Mouse (Mus musculus) lung, postnatal 0 days (tissue): ENCODE measurements at regions not wholly inside any gene's neighbourhood (a gene's known extent, or its start where the extent isn't known, plus 50 kb on each side); places are given as distances from the start of the nearest gene placed in this dataset.

Experiments used
- ATAC-seq: fragments of 200-750 bp; cut with Nextera tagmentation; 2 replicates; pipeline ENCODE4 v1.8.0; 2017; ENCODE audit warnings: moderate library complexity
- DNase-seq: peaks from one replicate; pipeline ENCODE4 v3.0.0-alpha.2; 2016; ENCODE audit warnings: low spot score
- H3K27ac ChIP-seq: fragments of 300-500 bp; sonication (generic); 2 replicates; pipeline ENCODE4 v1.5.1; 2014; ENCODE audit warnings: antibody characterized with exemption, mild to moderate bottlenecking, low read length, mixed read lengths
- H3K27me3 ChIP-seq: fragments of 300-500 bp; sonication (generic); replicated peaks from 2 replicates; pipeline ENCODE4 v1.6.1; 2014; ENCODE audit warnings: low read length, mixed read lengths; ENCODE audit not compliant: insufficient read depth
- H3K36me3 ChIP-seq: fragments of 300-500 bp; sonication (generic); 2 replicates; pipeline ENCODE4 v1.6.1; 2014; ENCODE audit warnings: low read length, mixed read lengths; ENCODE audit not compliant: insufficient read depth
- H3K4me1 ChIP-seq: fragments of 300-500 bp; sonication (generic); 2 replicates; pipeline ENCODE4 v1.6.1; 2014; ENCODE audit warnings: antibody characterized with exemption, low read depth, low read length, mixed read lengths; ENCODE audit not compliant: insufficient read depth
- H3K4me2 ChIP-seq: fragments of 300-500 bp; sonication (generic); replicated peaks from 2 replicates; pipeline ENCODE4 v1.6.1; 2014; ENCODE audit warnings: low read depth, mild to moderate bottlenecking, low read length, moderate library complexity, mixed read lengths
- H3K4me3 ChIP-seq: fragments of 300-500 bp; sonication (generic); 2 replicates; pipeline ENCODE4 v1.5.1; 2014; ENCODE audit warnings: low read depth, low read length
- H3K9ac ChIP-seq: fragments of 300-500 bp; sonication (generic); replicated peaks from 2 replicates; pipeline ENCODE4 v1.6.1; 2014; ENCODE audit warnings: low read depth, mild to moderate bottlenecking
- H3K9me3 ChIP-seq: fragments of 300-500 bp; sonication (generic); 2 replicates; pipeline ENCODE4 v1.6.1; 2016; ENCODE audit warnings: low read length, mixed read lengths
- CTCF ChIP-seq: IDR thresholded peaks from 2 replicates; pipeline ENCODE4 v1.5.1; 2016; ENCODE audit warnings: antibody characterized with exemption, mild to moderate bottlenecking
- EP300 ChIP-seq: IDR thresholded peaks from 2 replicates; pipeline ENCODE4 v1.6.1; 2016; ENCODE audit warnings: antibody characterized with exemption, mild to moderate bottlenecking, control low read depth
- WGBS: fragments of 180-500 bp; shearing (Covaris S2); extraction: QIAGEN DNeasy Blood & Tissue Kit; methylation state at CpG from one replicate; pipeline ENCODE4 v1.1.7; 2014; 5-methylcytosine and 5-hydroxymethylcytosine counted together

GRCm38 (mm10) chr5:148615117-148615516 is 62.5 kb upstream of the Ubl3 start:
- 80% methylated on average over 14 of the region's 14 CpGs for WGBS
- no peaks in the 10 kb centered on the region for H3K4me1 ChIP-seq
- no peak overlapping the region for H3K9ac ChIP-seq
- H3K27me3 ChIP-seq, result no peaks in the 10 kb centered on the region
- H3K4me3 ChIP-seq, result no peak overlapping the region
- H3K9me3 ChIP-seq, result no peaks in the 10 kb centered on the region
- TF ChIP-seq EP300 (no peak), CTCF (no peak)
- H3K4me2 ChIP-seq, result no peak overlapping the region
- H3K36me3 ChIP-seq, result no peaks in the 10 kb centered on the region
- ATAC-seq (no peak), DNase-seq (no peak)
- H3K27ac ChIP-seq, result no peak overlapping the region

- H3K36me3 ChIP-seq, result no peaks in the 10 kb centered on the region
- no peaks in the 10 kb centered on the region for H3K4me1 ChIP-seq
- no peak overlapping the region for H3K4me3 ChIP-seq
- H3K27ac ChIP-seq, result no peak overlapping the region
- TF ChIP-seq EP300 (no peak), CTCF (no peak)
- 88% methylated on average over 5 of the region's 5 CpGs for WGBS
- no peak overlapping the region for H3K4me2 ChIP-seq
- DNase-seq (no peak), ATAC-seq (no peak)
- no peaks in the 10 kb centered on the region for H3K9me3 ChIP-seq
- H3K27me3 ChIP-seq, result no peaks in the 10 kb centered on the region
- H3K9ac ChIP-seq, result no peak overlapping the region
Observed at GRCm38 (mm10) chr5:148611323-148611722, 58.7 kb upstream of the Ubl3 start.

- H3K4me1 ChIP-seq, result no peaks in the 10 kb centered on the region
- no peaks in the 10 kb centered on the region for H3K36me3 ChIP-seq
- no peak overlapping the region for H3K4me3 ChIP-seq
- TF ChIP-seq CTCF, result no peak
- no peak for TF ChIP-seq EP300
- H3K27ac ChIP-seq, result no peak overlapping the region
- ATAC-seq (no peak), DNase-seq (no peak)
- H3K27me3 ChIP-seq, result no peaks in the 10 kb centered on the region
- WGBS, result 73% methylated on average over 9 of the region's 9 CpGs
- H3K4me2 ChIP-seq, result no peak overlapping the region
- no peak overlapping the region for H3K9ac ChIP-seq
- H3K9me3 ChIP-seq, result no peaks in the 10 kb centered on the region
Observed at GRCm38 (mm10) chr5:148609506-148609880, 56.9 kb upstream of the Ubl3 start.

GRCm38 (mm10) chr5:148608857-148609505 is 56.4 kb upstream of the Ubl3 start:
- ATAC-seq, result no peak
- no peaks in the 10 kb centered on the region for H3K9me3 ChIP-seq
- no peak for TF ChIP-seq EP300
- no peak for TF ChIP-seq CTCF
- H3K27ac ChIP-seq, result no peak overlapping the region
- H3K4me1 ChIP-seq, result no peaks in the 10 kb centered on the region
- DNase-seq, result no peak
- no peak overlapping the region for H3K9ac ChIP-seq
- no peaks in the 10 kb centered on the region for H3K36me3 ChIP-seq
- no peak overlapping the region for H3K4me3 ChIP-seq
- H3K4me2 ChIP-seq, result no peak overlapping the region
- no peaks in the 10 kb centered on the region for H3K27me3 ChIP-seq
- 71% methylated on average over 13 of the region's 13 CpGs for WGBS

GRCm38 (mm10) chr5:148608178-148608577 is 55.6 kb upstream of the Ubl3 start:
- H3K4me2 ChIP-seq, result no peak overlapping the region
- ATAC-seq, result peak; percentile 97

GRCm38 (mm10) chr5:148605730-148606129 is 53.1 kb upstream of the Ubl3 start:
- Histone ChIP-seq H3K27me3 (no peaks in the 10 kb centered on the region), H3K36me3 (no peaks in the 10 kb centered on the region), H3K4me3 (no peak overlapping the region), H3K4me1 (no peaks in the 10 kb centered on the region), H3K9me3 (no peaks in the 10 kb centered on the region), H3K4me2 (no peak overlapping the region), H3K9ac (no peak overlapping the region), H3K27ac (no peak overlapping the region)
- DNase-seq (no peak), ATAC-seq (no peak)
- TF ChIP-seq CTCF (no peak), EP300 (no peak)
- 88% methylated on average over 8 of the region's 8 CpGs for WGBS

More at GRCm38 (mm10) chr5:148608178-148608577, 55.6 kb upstream of the Ubl3 start:
- no peaks in the 10 kb centered on the region for H3K36me3 ChIP-seq
- no peaks in the 10 kb centered on the region for H3K4me1 ChIP-seq
- no peak overlapping the region for H3K4me3 ChIP-seq
- DNase-seq, result peak; percentile 96
- H3K27ac ChIP-seq, result no peak overlapping the region
- WGBS, result 24% methylated on average over 9 of the region's 9 CpGs
- H3K27me3 ChIP-seq, result no peaks in the 10 kb centered on the region
- no peak overlapping the region for H3K9ac ChIP-seq
- TF ChIP-seq EP300, result peak; percentile 63; the same call in 1 of the 2 replicates
- TF ChIP-seq CTCF, result no peak
- no peaks in the 10 kb centered on the region for H3K9me3 ChIP-seq
